Mouse (Mus musculus): ENCODE results near the gene Ncoa5.
A peak's percentile ranks its signal among the peaks of the same experiment; 100 is the strongest.

Gene Ncoa5

GRCm38 (mm10) chr2:165034131-165035057, at the start of gene Ncoa5:
Ncoa5 (minus strand) TSS chr2:165034867.
- DNase-seq: peak; percentile 97

- no peak for DNase-seq
Measured at GRCm38 (mm10) chr2:165081257-165081656, 46.6 kb upstream of the Ncoa5 start.

- no peak for DNase-seq
Measured at GRCm38 (mm10) chr2:165080657-165081056, 46.0 kb upstream of the Ncoa5 start.

- DNase-seq: no peak
Measured at GRCm38 (mm10) chr2:165078605-165079004, 43.9 kb upstream of the Ncoa5 start.

GRCm38 (mm10) chr2:165078045-165078444, 43.4 kb upstream of the Ncoa5 start:
- DNase-seq: no peak

- DNase-seq: no peak
Measured at GRCm38 (mm10) chr2:165077055-165077454, 42.4 kb upstream of the Ncoa5 start.

- peak; percentile 64 for DNase-seq
Measured at GRCm38 (mm10) chr2:165074937-165075336, 40.3 kb upstream of the Ncoa5 start.

GRCm38 (mm10) chr2:165074081-165074884, 39.6 kb upstream of the Ncoa5 start:
- DNase-seq: no peak

- DNase-seq: no peak
Measured at GRCm38 (mm10) chr2:165073381-165073781, 38.7 kb upstream of the Ncoa5 start.

- peak; percentile 31 for DNase-seq
Measured at GRCm38 (mm10) chr2:165070096-165070816, 35.6 kb upstream of the Ncoa5 start.

GRCm38 (mm10) chr2:165068806-165069205, 34.1 kb upstream of the Ncoa5 start:
- no peak for DNase-seq

- no peak for DNase-seq
Measured at GRCm38 (mm10) chr2:165064489-165064888, 29.8 kb upstream of the Ncoa5 start.

- no peak for DNase-seq
Measured at GRCm38 (mm10) chr2:165061638-165062433, 27.2 kb upstream of the Ncoa5 start.

- DNase-seq: no peak
Measured at GRCm38 (mm10) chr2:165059961-165060360, 25.3 kb upstream of the Ncoa5 start.

GRCm38 (mm10) chr2:165056377-165057085, 21.9 kb upstream of the Ncoa5 start:
- DNase-seq: no peak

- DNase-seq: peak; percentile 19
Measured at GRCm38 (mm10) chr2:165055905-165056304, 21.2 kb upstream of the Ncoa5 start.

- DNase-seq: peak; percentile 81
Measured at GRCm38 (mm10) chr2:165054888-165055852, 20.5 kb upstream of the Ncoa5 start, which contains the start of gene Cd40. Cd40 (plus strand) TSS chr2:165055627.

- DNase-seq: no peak
Measured at GRCm38 (mm10) chr2:165051566-165051965, 16.9 kb upstream of the Ncoa5 start.

GRCm38 (mm10) chr2:165050826-165051548, 16.3 kb upstream of the Ncoa5 start:
- no peak for DNase-seq

Data from kidney, adult 11 months (tissue).